Mouse (Mus musculus) hindbrain, embryonic 11.5 days (tissue): ENCODE measurements at regions not wholly inside any gene's neighbourhood (a gene's known extent, or its start where the extent isn't known, plus 50 kb on each side); places are given as distances from the start of the nearest gene placed in this dataset.

Experiments
- ATAC-seq: fragments of 200-750 bp; cut with Nextera tagmentation; 2 replicates; pipeline ENCODE4 v1.8.0; 2017; ENCODE audit warnings: mild to moderate bottlenecking, moderate TSS enrichment, moderate library complexity; ENCODE audit not compliant: low FRiP score
- DNase-seq: peaks from one replicate; pipeline ENCODE4 v3.0.0-alpha.2; 2015; ENCODE audit warnings: low spot score
- H3K27ac ChIP-seq: fragments of 300-500 bp; sonication (generic); 2 replicates; pipeline ENCODE4 v1.5.1; 2014; ENCODE audit warnings: mild to moderate bottlenecking, low read depth, low read length
- H3K27me3 ChIP-seq: fragments of 300-500 bp; sonication (generic); 2 replicates; pipeline ENCODE4 v1.6.1; 2014; ENCODE audit warnings: mild to moderate bottlenecking, low read length, moderate library complexity, mixed read lengths; ENCODE audit not compliant: control insufficient read depth, insufficient read depth
- H3K36me3 ChIP-seq: fragments of 300-500 bp; sonication (generic); 2 replicates; pipeline ENCODE4 v1.6.1; 2014; ENCODE audit warnings: mild to moderate bottlenecking, low read length, moderate library complexity, mixed read lengths; ENCODE audit not compliant: control insufficient read depth, insufficient read depth
- H3K4me1 ChIP-seq: fragments of 300-500 bp; sonication (generic); replicated peaks from 2 replicates; pipeline ENCODE4 v1.6.1; 2014; ENCODE audit warnings: low read length, mixed read lengths; ENCODE audit not compliant: control insufficient read depth, insufficient read depth
- H3K4me2 ChIP-seq: fragments of 300-500 bp; sonication (generic); replicated peaks from 2 replicates; pipeline ENCODE4 v1.6.1; 2014; ENCODE audit warnings: mild to moderate bottlenecking, low read depth, low read length
- H3K4me3 ChIP-seq: fragments of 300-500 bp; sonication (generic); 2 replicates; pipeline ENCODE4 v1.5.1; 2014; ENCODE audit warnings: low read depth, low read length
- H3K9ac ChIP-seq: fragments of 300-500 bp; sonication (generic); 2 replicates; pipeline ENCODE4 v1.6.1; 2014; ENCODE audit warnings: low read depth, low read length
- H3K9me3 ChIP-seq: fragments of 300-500 bp; sonication (generic); 2 replicates; pipeline ENCODE4 v1.6.1; 2016; ENCODE audit warnings: low read length; ENCODE audit not compliant: control insufficient read depth
- WGBS: fragments of 180-500 bp; shearing (Covaris S2); extraction: QIAGEN DNeasy Blood & Tissue Kit; methylation state at CpG from one replicate; pipeline ENCODE4 v1.1.7; 2014; 5-methylcytosine and 5-hydroxymethylcytosine counted together

DNA sequence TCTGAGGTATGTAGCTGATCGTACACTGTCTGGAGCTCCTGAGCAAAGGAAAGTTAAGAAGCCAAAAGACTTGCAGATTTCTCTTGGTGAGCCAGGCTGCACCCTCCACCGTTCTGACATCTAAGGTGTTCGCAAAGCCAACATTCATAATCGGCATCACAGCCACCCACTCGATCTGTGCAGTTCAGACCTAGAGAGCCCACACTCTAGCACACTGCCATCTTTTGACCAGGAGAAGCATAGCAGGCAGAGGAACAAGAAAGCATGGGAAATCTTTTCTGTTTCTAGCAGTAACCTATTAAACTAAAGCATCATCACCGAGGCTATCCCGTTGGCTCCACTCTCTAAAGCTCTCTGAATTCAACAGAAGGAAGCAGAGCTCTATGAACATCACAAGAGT is 59.2 kb downstream of the Areg start:
- DNase-seq, result peak; percentile 46

GRCm38 (mm10) chr5:91200448-91200847 is 61.0 kb downstream of the Areg start:
- no peak overlapping the region for H3K4me3 ChIP-seq
- no peak for DNase-seq
- H3K27ac ChIP-seq, result no peak overlapping the region
- H3K27me3 ChIP-seq, result no peaks in the 10 kb centered on the region
- WGBS, result 72% methylated on average over 5 of the region's 5 CpGs
- ATAC-seq, result no peak
- no peak overlapping the region for H3K9ac ChIP-seq
- no peaks in the 10 kb centered on the region for H3K36me3 ChIP-seq
- H3K4me2 ChIP-seq, result no peak overlapping the region
- H3K9me3 ChIP-seq, result no peaks in the 10 kb centered on the region
- H3K4me1 ChIP-seq, result no peaks in the 10 kb centered on the region

More for the DNA sequence above, 59.2 kb downstream of the Areg start:
- no peak overlapping the region for H3K4me2 ChIP-seq
- H3K9me3 ChIP-seq, result no peaks in the 10 kb centered on the region
- no peak overlapping the region for H3K4me3 ChIP-seq
- no peaks in the 10 kb centered on the region for H3K27me3 ChIP-seq
- WGBS, result 59% methylated on average over 7 of the region's 7 CpGs
- no peaks in the 10 kb centered on the region for H3K4me1 ChIP-seq
- no peaks in the 10 kb centered on the region for H3K36me3 ChIP-seq
- H3K9ac ChIP-seq, result no peak overlapping the region
- H3K27ac ChIP-seq, result no peak overlapping the region
- ATAC-seq, result peak; percentile 53; the same call in 1 of the 2 replicates

- Histone ChIP-seq H3K4me2 (no peak overlapping the region), H3K4me3 (no peak overlapping the region), H3K4me1 (no peaks in the 10 kb centered on the region), H3K27ac (no peak overlapping the region), H3K9ac (no peak overlapping the region), H3K27me3 (no peaks in the 10 kb centered on the region), H3K9me3 (no peaks in the 10 kb centered on the region), H3K36me3 (no peaks in the 10 kb centered on the region)
- ATAC-seq, result no peak
- DNase-seq, result no peak
- 90% methylated on average over 13 of the region's 13 CpGs for WGBS
Observed at GRCm38 (mm10) chr5:91204225-91205005, 65.0 kb downstream of the Areg start.

- DNase-seq (no peak), ATAC-seq (no peak)
Observed at GRCm38 (mm10) chr5:91205350-91205880, 66.0 kb downstream of the Areg start.

GRCm38 (mm10) chr5:91206569-91207490 is 67.4 kb downstream of the Areg start:
- WGBS, result 84% methylated on average over 9 of the region's 9 CpGs

More at GRCm38 (mm10) chr5:91205350-91205880, 66.0 kb downstream of the Areg start:
- H3K9ac ChIP-seq, result no peak overlapping the region
- H3K36me3 ChIP-seq, result no peaks in the 10 kb centered on the region
- no peaks in the 10 kb centered on the region for H3K9me3 ChIP-seq
- H3K4me3 ChIP-seq, result no peak overlapping the region
- H3K4me1 ChIP-seq, result no peaks in the 10 kb centered on the region
- H3K27ac ChIP-seq, result no peak overlapping the region
- whole genome bisulfite sequencing, result 87% methylated on average over 3 of the region's 3 CpGs
- H3K4me2 ChIP-seq, result no peak overlapping the region
- no peaks in the 10 kb centered on the region for H3K27me3 ChIP-seq

GRCm38 (mm10) chr5:91220174-91220573 is 80.8 kb downstream of the Areg start:
- Histone ChIP-seq H3K27ac (no peak overlapping the region), H3K9ac (no peak overlapping the region), H3K4me3 (no peak overlapping the region), H3K9me3 (no peaks in the 10 kb centered on the region), H3K4me1 (no peaks in the 10 kb centered on the region), H3K27me3 (no peaks in the 10 kb centered on the region), H3K36me3 (no peaks in the 10 kb centered on the region), H3K4me2 (no peak overlapping the region)
- WGBS, result 89% methylated on average over 4 of the region's 4 CpGs
- ATAC-seq (no peak), DNase-seq (no peak)

More at GRCm38 (mm10) chr5:91206569-91207490, 67.4 kb downstream of the Areg start:
- H3K4me2 ChIP-seq, result no peak overlapping the region
- no peak overlapping the region for H3K4me3 ChIP-seq
- H3K27me3 ChIP-seq, result no peaks in the 10 kb centered on the region
- H3K27ac ChIP-seq, result no peak overlapping the region
- no peaks in the 10 kb centered on the region for H3K4me1 ChIP-seq
- ATAC-seq (no peak), DNase-seq (no peak)
- no peaks in the 10 kb centered on the region for H3K36me3 ChIP-seq
- H3K9me3 ChIP-seq, result no peaks in the 10 kb centered on the region
- no peak overlapping the region for H3K9ac ChIP-seq

- no peak for ATAC-seq
- DNase-seq, result no peak
- Histone ChIP-seq H3K27me3 (no peaks in the 10 kb centered on the region), H3K4me2 (no peak overlapping the region), H3K9ac (no peak overlapping the region), H3K4me3 (no peak overlapping the region), H3K27ac (no peak overlapping the region), H3K9me3 (no peaks in the 10 kb centered on the region), H3K36me3 (no peaks in the 10 kb centered on the region), H3K4me1 (no peaks in the 10 kb centered on the region)
- 76% methylated on average over 4 of the region's 4 CpGs for WGBS
Observed at GRCm38 (mm10) chr5:91241656-91242055, 102.3 kb downstream of the Areg start.

DNA sequence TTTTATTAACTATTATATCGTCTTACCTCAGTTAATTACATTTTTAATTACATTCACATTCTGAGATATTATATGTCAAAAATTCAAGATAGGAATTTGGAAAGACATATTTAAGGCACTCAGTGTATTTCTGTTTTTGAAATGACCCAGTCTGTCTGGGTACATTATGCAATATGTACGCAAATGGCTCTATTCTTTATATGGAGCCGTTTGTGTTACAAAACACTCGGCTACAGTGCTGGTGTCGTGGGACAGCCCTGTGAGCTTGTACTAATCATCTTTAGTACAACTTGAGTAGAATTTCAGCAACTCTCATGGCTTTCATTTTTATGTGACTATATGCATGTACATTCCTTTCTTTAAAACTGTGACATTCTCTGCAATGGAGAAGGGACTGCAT is 108.0 kb downstream of the Areg start:
- H3K4me1 ChIP-seq, result no peaks in the 10 kb centered on the region
- no peak overlapping the region for H3K4me3 ChIP-seq
- ATAC-seq (no peak), DNase-seq (no peak)
- no peaks in the 10 kb centered on the region for H3K27me3 ChIP-seq
- H3K27ac ChIP-seq, result no peak overlapping the region
- no peaks in the 10 kb centered on the region for H3K36me3 ChIP-seq
- no peaks in the 10 kb centered on the region for H3K9me3 ChIP-seq
- no peak overlapping the region for H3K4me2 ChIP-seq
- WGBS, result 92% methylated on average over 5 of the region's 5 CpGs
- no peak overlapping the region for H3K9ac ChIP-seq
